Mouse (Mus musculus) neural tube, embryonic 13.5 days (tissue): ENCODE data around the gene Arpc4. TPM values are rescaled to one million over a fixed set of nuclear protein-coding genes. Genes with fewer than 3 reads are reported as not detected.

Experiments used
- ATAC-seq: fragments of 200-750 bp; cut with Nextera tagmentation; 2 replicates; pipeline ENCODE4 v1.8.0; 2017; ENCODE audit warnings: low read depth, mild to moderate bottlenecking, moderate TSS enrichment, moderate library complexity
- H3K27ac ChIP-seq: fragments of 300-500 bp; sonication (generic); replicated peaks from 2 replicates; pipeline ENCODE4 v1.5.1; 2015; ENCODE audit warnings: moderate library complexity, mild to moderate bottlenecking, inconsistent platforms
- H3K27me3 ChIP-seq: fragments of 300-500 bp; sonication (generic); 2 replicates; pipeline ENCODE4 v1.6.1; 2015; ENCODE audit warnings: mild to moderate bottlenecking, inconsistent platforms
- H3K36me3 ChIP-seq: fragments of 300-500 bp; sonication (generic); 2 replicates; pipeline ENCODE4 v1.6.1; 2015; ENCODE audit warnings: mild to moderate bottlenecking, inconsistent platforms
- H3K4me1 ChIP-seq: fragments of 300-500 bp; sonication (generic); replicated peaks from 2 replicates; pipeline ENCODE4 v1.6.1; 2015; ENCODE audit warnings: inconsistent platforms
- H3K4me2 ChIP-seq: fragments of 300-500 bp; sonication (generic); 2 replicates; pipeline ENCODE4 v1.6.1; 2015; ENCODE audit warnings: inconsistent platforms, mild to moderate bottlenecking, moderate library complexity
- H3K4me3 ChIP-seq: fragments of 300-500 bp; sonication (generic); 2 replicates; pipeline ENCODE4 v1.5.1; 2015; ENCODE audit warnings: mild to moderate bottlenecking, inconsistent platforms
- H3K9ac ChIP-seq: fragments of 300-500 bp; sonication (generic); 2 replicates; pipeline ENCODE4 v1.6.1; 2015; ENCODE audit warnings: moderate library complexity, mild to moderate bottlenecking, inconsistent platforms
- H3K9me3 ChIP-seq: fragments of 300-500 bp; sonication (generic); 2 replicates; pipeline ENCODE4 v1.6.1; 2016; ENCODE audit warnings: inconsistent platforms
- WGBS: fragments of 180-500 bp; shearing (Covaris S2); methylation state at CpG from one replicate; pipeline ENCODE4 v1.1.7; 2015; 5-methylcytosine and 5-hydroxymethylcytosine counted together
- polyA plus RNA-seq: library from polyadenylated mRNA; unstranded; fragments of >200 nt; fragmentation: Nextera tagmentation; extraction: Ambion mirVana; gene quantifications from 2 replicates; pipeline ENCODE4 v1.2.1, GENCODE M21; 2015

Gene Arpc4
- polyA plus RNA-seq, 1 experiment from 2014 or later = 421 TPM

GRCm38 (mm10) chr6:113368577-113368976, 9.3 kb upstream of the Arpc4 start:
- no peak overlapping the region for H3K9ac ChIP-seq

GRCm38 (mm10) chr6:113370194-113370929, 7.6 kb upstream of the Arpc4 start:
- WGBS = 93% methylated on average over 20 of the region's 20 CpGs
- no peak for ATAC-seq
- H3K36me3 ChIP-seq = peaks cover 90% of the 10 kb centered on the region

More at GRCm38 (mm10) chr6:113368577-113368976, 9.3 kb upstream of the Arpc4 start:
- H3K4me1 ChIP-seq = no peaks in the 10 kb centered on the region
- 0 out of 2 replicates have a peak overlapping the region, but pooled peaks have one; percentile 1 for H3K27ac ChIP-seq
- H3K27me3 ChIP-seq = no peaks in the 10 kb centered on the region
- no peak overlapping the region for H3K4me2 ChIP-seq
- ATAC-seq = 0 out of 2 replicates have a peak, but pooled peaks have one; percentile 32
- no peak overlapping the region for H3K4me3 ChIP-seq
- no peaks in the 10 kb centered on the region for H3K9me3 ChIP-seq
- WGBS = 66% methylated on average over 5 of the region's 5 CpGs
- peaks cover 72% of the 10 kb centered on the region for H3K36me3 ChIP-seq

GRCm38 (mm10) chr6:113373491-113373890, 4.4 kb upstream of the Arpc4 start:
- no peak for ATAC-seq
- WGBS = 89% methylated on average over 4 of the region's 4 CpGs

More at GRCm38 (mm10) chr6:113370194-113370929, 7.6 kb upstream of the Arpc4 start:
- no peak overlapping the region for H3K4me2 ChIP-seq
- H3K9me3 ChIP-seq = no peaks in the 10 kb centered on the region
- no peaks in the 10 kb centered on the region for H3K4me1 ChIP-seq
- no peak overlapping the region for H3K4me3 ChIP-seq
- H3K9ac ChIP-seq = no peak overlapping the region
- H3K27me3 ChIP-seq = no peaks in the 10 kb centered on the region
- no peak overlapping the region for H3K27ac ChIP-seq

GRCm38 (mm10) chr6:113377172-113377495, 781 bp upstream of the Arpc4 start:
- Histone ChIP-seq H3K27me3 (no peaks in the 10 kb centered on the region), H3K4me2 (peak overlapping the region; percentile 89), H3K9me3 (no peaks in the 10 kb centered on the region), H3K4me3 (peak overlapping the region; percentile 81), H3K27ac (peak overlapping the region; percentile 93), H3K9ac (peak overlapping the region; percentile 92), H3K36me3 (peaks cover 60% of the 10 kb centered on the region), H3K4me1 (peaks cover 27% of the 10 kb centered on the region)
- 12% methylated on average over 7 of the region's 7 CpGs for WGBS
- ATAC-seq = no peak

More at GRCm38 (mm10) chr6:113373491-113373890, 4.4 kb upstream of the Arpc4 start:
- H3K4me2 ChIP-seq = no peak overlapping the region
- no peaks in the 10 kb centered on the region for H3K27me3 ChIP-seq
- H3K9ac ChIP-seq = no peak overlapping the region
- H3K36me3 ChIP-seq = peaks cover 76% of the 10 kb centered on the region
- H3K4me1 ChIP-seq = peaks cover 13% of the 10 kb centered on the region
- no peak overlapping the region for H3K4me3 ChIP-seq
- H3K27ac ChIP-seq = no peak overlapping the region
- no peaks in the 10 kb centered on the region for H3K9me3 ChIP-seq

- H3K27ac ChIP-seq = no peak overlapping the region
- H3K4me1 ChIP-seq = peaks cover 27% of the 10 kb centered on the region
- peaks cover 60% of the 10 kb centered on the region for H3K36me3 ChIP-seq
- H3K27me3 ChIP-seq = no peaks in the 10 kb centered on the region
- no peak for ATAC-seq
- H3K9ac ChIP-seq = peak overlapping the region; percentile 92; the same call in 1 of the 2 replicates
- H3K9me3 ChIP-seq = no peaks in the 10 kb centered on the region
- 81% methylated on average over 6 of the region's 6 CpGs for WGBS
- H3K4me3 ChIP-seq = peak overlapping the region; percentile 81
- H3K4me2 ChIP-seq = peak overlapping the region; percentile 89
These were observed 1.3 kb downstream of the Arpc4 start for GRCm38 (mm10) chr6:113379246-113379645.

GRCm38 (mm10) chr6:113380480-113380879, 2.6 kb downstream of the Arpc4 start:
- no peak for ATAC-seq
- no peaks in the 10 kb centered on the region for H3K27me3 ChIP-seq
- H3K4me2 ChIP-seq = no peak overlapping the region
- no peaks in the 10 kb centered on the region for H3K9me3 ChIP-seq
- H3K4me3 ChIP-seq = no peak overlapping the region
- 95% methylated on average over 11 of the region's 11 CpGs for whole genome bisulfite sequencing
- H3K4me1 ChIP-seq = peaks cover 27% of the 10 kb centered on the region
- peaks cover 60% of the 10 kb centered on the region for H3K36me3 ChIP-seq
- no peak overlapping the region for H3K27ac ChIP-seq
- H3K9ac ChIP-seq = no peak overlapping the region

- 87% methylated on average over 8 of the region's 8 CpGs for WGBS
- H3K27ac ChIP-seq = peak overlapping the region; percentile 46; the same call in 1 of the 2 replicates
- ATAC-seq = peak; percentile 47
These were observed 6.5 kb downstream of the Arpc4 start for GRCm38 (mm10) chr6:113384351-113384927.

GRCm38 (mm10) chr6:113385160-113385714, 7.3 kb downstream of the Arpc4 start:
- peaks cover 97% of the 10 kb centered on the region for H3K36me3 ChIP-seq
- no peak overlapping the region for H3K9ac ChIP-seq
- H3K4me2 ChIP-seq = no peak overlapping the region
- H3K4me3 ChIP-seq = no peak overlapping the region
- no peaks in the 10 kb centered on the region for H3K9me3 ChIP-seq
- 0 out of 2 replicates have a peak, but pooled peaks have one; percentile 38 for ATAC-seq
- H3K27ac ChIP-seq = peak overlapping the region; percentile 71
- 86% methylated on average over 11 of the region's 11 CpGs for WGBS
- no peaks in the 10 kb centered on the region for H3K27me3 ChIP-seq
- H3K4me1 ChIP-seq = no peaks in the 10 kb centered on the region

More at GRCm38 (mm10) chr6:113384351-113384927, 6.5 kb downstream of the Arpc4 start:
- no peak overlapping the region for H3K4me2 ChIP-seq
- H3K36me3 ChIP-seq = peaks cover 91% of the 10 kb centered on the region
- no peak overlapping the region for H3K9ac ChIP-seq
- H3K4me1 ChIP-seq = peaks cover 5% of the 10 kb centered on the region
- H3K4me3 ChIP-seq = no peak overlapping the region
- H3K9me3 ChIP-seq = no peaks in the 10 kb centered on the region
- no peaks in the 10 kb centered on the region for H3K27me3 ChIP-seq

GRCm38 (mm10) chr6:113386025-113386424, 8.1 kb downstream of the Arpc4 start:
- Histone ChIP-seq H3K4me2 (no peak overlapping the region), H3K27ac (peak overlapping the region; percentile 71; the same call in 1 of the 2 replicates), H3K27me3 (no peaks in the 10 kb centered on the region), H3K9ac (no peak overlapping the region), H3K9me3 (no peaks in the 10 kb centered on the region), H3K4me3 (no peak overlapping the region), H3K36me3 (peaks cover 97% of the 10 kb centered on the region), H3K4me1 (no peaks in the 10 kb centered on the region)
- WGBS = 65% methylated on average over 3 of the region's 3 CpGs
- peak; percentile 60; the same call in 1 of the 2 replicates for ATAC-seq

GRCm38 (mm10) chr6:113388960-113389359, 11.0 kb downstream of the Arpc4 start, which contains the start of gene Ttll3:
Ttll3 (plus strand) TSS chr6:113389260.
- Histone ChIP-seq H3K36me3 (peaks cover 72% of the 10 kb centered on the region), H3K9me3 (no peaks in the 10 kb centered on the region), H3K9ac (no peak within 1 kb of the TSS), H3K4me3 (no peak within 1 kb of the TSS), H3K4me1 (peaks cover 25% of the 10 kb centered on the region), H3K4me2 (no peak within 1 kb of the TSS), H3K27me3 (no peaks in the 10 kb centered on the region), H3K27ac (no peak within 1 kb of the TSS)
- WGBS = 74% methylated on average over 8 of the region's 8 CpGs
- ATAC-seq = no peak

GRCm38 (mm10) chr6:113390715-113391114, 12.8 kb downstream of the Arpc4 start:
- H3K36me3 ChIP-seq = peaks cover 66% of the 10 kb centered on the region
- H3K4me1 ChIP-seq = peaks cover 25% of the 10 kb centered on the region
- no peak overlapping the region for H3K4me3 ChIP-seq
- no peak overlapping the region for H3K9ac ChIP-seq
- WGBS = 80% methylated on average over 3 of the region's 3 CpGs
- no peak for ATAC-seq
- no peak overlapping the region for H3K27ac ChIP-seq
- H3K27me3 ChIP-seq = no peaks in the 10 kb centered on the region
- H3K4me2 ChIP-seq = no peak overlapping the region
- H3K9me3 ChIP-seq = no peaks in the 10 kb centered on the region

- peak; percentile 17; the same call in 1 of the 2 replicates for ATAC-seq
- Histone ChIP-seq H3K4me1 (peaks cover 25% of the 10 kb centered on the region), H3K9me3 (no peaks in the 10 kb centered on the region), H3K4me3 (peak overlapping the region; percentile 44), H3K36me3 (peaks cover 56% of the 10 kb centered on the region), H3K27me3 (no peaks in the 10 kb centered on the region), H3K27ac (peak overlapping the region; percentile 81), H3K4me2 (peak overlapping the region; percentile 84), H3K9ac (peak overlapping the region; percentile 75)
- WGBS = 22% methylated on average over 10 of the region's 10 CpGs
These were observed 14.1 kb downstream of the Arpc4 start for GRCm38 (mm10) chr6:113392015-113392386.
